Mouse (Mus musculus): ENCODE data around the gene Cpm. TPM values are rescaled to one million over a fixed set of nuclear protein-coding genes. Genes with fewer than 3 reads are reported as not detected.

Gene Cpm
- polyA plus RNA-seq, 1 experiment from 2014 or later: 5.0 TPM

DNA sequence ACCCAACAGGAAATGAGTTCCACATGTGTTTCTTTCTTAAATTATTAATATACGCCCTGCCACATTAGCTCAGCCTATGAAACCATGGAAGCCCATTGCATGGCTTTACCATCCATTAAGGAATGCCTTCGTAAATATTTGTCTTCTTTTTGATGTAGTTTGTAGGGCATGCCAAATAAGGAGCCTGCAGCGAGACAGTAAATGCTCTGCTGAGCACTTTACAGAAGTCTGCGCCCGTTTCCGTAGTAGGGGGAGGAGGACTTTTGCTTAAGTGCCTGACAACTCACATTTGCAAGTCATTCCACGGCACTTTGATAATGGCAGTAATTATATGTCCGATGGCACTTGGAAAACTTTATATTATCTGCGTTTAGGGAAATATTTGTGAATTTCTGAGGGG is 37.5 kb upstream of the Cpm start:
- H3K9me3 ChIP-seq (ENCODE audit: control insufficient read depth, low read length): no peaks in the 10 kb centered on the region
- DNase-seq (ENCODE audit: low spot score) (no peak), ATAC-seq (replicated peaks; ENCODE audit: low FRiP score) (no peak)
- no peak overlapping the region for H3K4me3 ChIP-seq (ENCODE audit: low read depth, low read length)
- H3K27me3 ChIP-seq (ENCODE audit: control insufficient read depth, insufficient read depth, low read length): no peaks in the 10 kb centered on the region
- no peak overlapping the region for H3K27ac ChIP-seq (ENCODE audit: low read depth, low read length)
- no peak overlapping the region for H3K9ac ChIP-seq (ENCODE audit: low read length)
- no peaks in the 10 kb centered on the region for H3K36me3 ChIP-seq (ENCODE audit: control insufficient read depth, insufficient read depth, low read length)
- H3K4me2 ChIP-seq (ENCODE audit: low read depth, low read length, severe bottlenecking): no peak overlapping the region
- no peaks in the 10 kb centered on the region for H3K4me1 ChIP-seq (replicated peaks; ENCODE audit: control insufficient read depth, insufficient read depth, low read length)
- WGBS: 78% methylated on average over 9 of the region's 9 CpGs

DNA sequence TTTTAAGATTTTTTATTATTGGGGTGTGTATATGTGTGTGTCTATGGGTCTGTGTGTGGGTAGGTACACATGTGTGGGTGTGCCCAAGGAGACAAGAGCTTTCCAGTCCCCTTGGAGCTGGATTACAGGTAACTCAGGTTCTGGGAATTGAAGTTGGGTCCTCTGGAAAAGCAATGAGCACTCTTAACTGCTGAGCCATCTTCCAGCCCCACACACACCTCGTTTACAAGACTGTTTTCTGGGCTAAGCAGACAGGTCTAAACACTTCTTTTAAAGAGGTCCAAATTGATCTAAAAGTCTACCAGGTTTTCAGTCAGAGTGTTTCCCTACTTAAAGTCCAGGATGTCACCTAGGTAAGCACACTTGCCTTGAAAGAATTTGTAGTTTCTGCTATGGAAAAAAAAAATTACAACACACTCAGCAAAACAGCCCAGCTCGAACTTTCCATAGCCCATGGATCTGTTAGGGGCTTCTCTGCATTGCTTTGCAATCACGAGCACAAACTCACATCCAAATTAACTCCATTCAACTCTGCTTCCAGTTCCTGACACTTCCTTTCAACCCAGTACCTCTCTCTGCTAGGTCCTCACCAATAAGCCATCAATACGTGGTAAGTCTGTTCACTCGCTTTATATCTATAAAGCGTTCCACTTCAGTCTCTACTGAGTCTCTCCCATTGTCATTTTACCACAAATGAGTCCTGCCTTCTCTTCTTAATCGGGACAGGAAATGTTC is 36.8 kb upstream of the Cpm start:
- no peak overlapping the region for H3K4me3 ChIP-seq (ENCODE audit: low read depth, low read length)
- no peak overlapping the region for H3K9ac ChIP-seq (ENCODE audit: low read length)
- 79% methylated on average over 7 of the region's 7 CpGs for whole genome bisulfite sequencing
- H3K36me3 ChIP-seq (ENCODE audit: control insufficient read depth, insufficient read depth, low read length): no peaks in the 10 kb centered on the region
- no peaks in the 10 kb centered on the region for H3K4me1 ChIP-seq (replicated peaks; ENCODE audit: control insufficient read depth, insufficient read depth, low read length)
- ATAC-seq (replicated peaks; ENCODE audit: low FRiP score): no peak
- H3K9me3 ChIP-seq (ENCODE audit: control insufficient read depth, low read length): no peaks in the 10 kb centered on the region
- no peak for DNase-seq (ENCODE audit: low spot score)
- H3K4me2 ChIP-seq (ENCODE audit: low read depth, low read length, severe bottlenecking): no peak overlapping the region
- no peak overlapping the region for H3K27ac ChIP-seq (ENCODE audit: low read depth, low read length)
- H3K27me3 ChIP-seq (ENCODE audit: control insufficient read depth, insufficient read depth, low read length): no peaks in the 10 kb centered on the region

DNA sequence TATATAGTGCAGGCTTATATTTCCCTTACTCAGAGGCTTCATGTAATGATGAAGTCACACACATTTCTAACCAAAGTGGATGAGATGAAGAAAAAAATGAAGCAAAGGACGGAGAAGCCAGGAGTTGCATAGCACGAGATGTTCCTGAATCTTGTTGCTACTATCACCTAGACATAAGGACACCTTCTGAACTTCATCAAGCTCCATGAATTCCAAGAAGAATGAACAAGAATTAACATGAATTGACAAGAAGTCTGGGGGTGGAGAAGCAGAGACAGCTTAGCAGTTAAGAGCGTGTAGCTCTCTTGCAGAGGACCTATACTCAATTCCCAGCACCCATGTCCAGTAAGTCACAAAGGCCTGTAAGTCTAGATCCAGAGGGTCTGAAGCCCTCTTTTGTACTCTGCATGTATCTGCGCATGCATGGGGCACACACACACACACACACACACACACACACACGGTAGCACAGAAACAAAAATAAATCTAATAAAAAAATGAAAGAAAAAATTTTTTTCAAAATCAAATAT is 36.2 kb upstream of the Cpm start:
- no peaks in the 10 kb centered on the region for H3K4me1 ChIP-seq (replicated peaks; ENCODE audit: control insufficient read depth, insufficient read depth, low read length)
- no peak overlapping the region for H3K4me2 ChIP-seq (ENCODE audit: low read depth, low read length, severe bottlenecking)
- WGBS: 95% methylated on average over 5 of the region's 5 CpGs
- ATAC-seq (replicated peaks; ENCODE audit: low FRiP score): no peak
- no peaks in the 10 kb centered on the region for H3K27me3 ChIP-seq (ENCODE audit: control insufficient read depth, insufficient read depth, low read length)
- no peaks in the 10 kb centered on the region for H3K9me3 ChIP-seq (ENCODE audit: control insufficient read depth, low read length)
- no peak overlapping the region for H3K4me3 ChIP-seq (ENCODE audit: low read depth, low read length)
- no peak for DNase-seq (ENCODE audit: low spot score)
- H3K27ac ChIP-seq (ENCODE audit: low read depth, low read length): no peak overlapping the region
- no peak overlapping the region for H3K9ac ChIP-seq (ENCODE audit: low read length)
- H3K36me3 ChIP-seq (ENCODE audit: control insufficient read depth, insufficient read depth, low read length): no peaks in the 10 kb centered on the region

GRCm38 (mm10) chr10:117593857-117594256 is 35.4 kb upstream of the Cpm start:
- Histone ChIP-seq H3K27me3 (ENCODE audit: control insufficient read depth, insufficient read depth, low read length) (no peaks in the 10 kb centered on the region), H3K9ac (ENCODE audit: low read length) (no peak overlapping the region), H3K4me3 (ENCODE audit: low read depth, low read length) (no peak overlapping the region), H3K4me2 (ENCODE audit: low read depth, low read length, severe bottlenecking) (no peak overlapping the region), H3K27ac (ENCODE audit: low read depth, low read length) (no peak overlapping the region), H3K36me3 (ENCODE audit: control insufficient read depth, insufficient read depth, low read length) (no peaks in the 10 kb centered on the region), H3K4me1 (replicated peaks; ENCODE audit: control insufficient read depth, insufficient read depth, low read length) (no peaks in the 10 kb centered on the region), H3K9me3 (ENCODE audit: control insufficient read depth, low read length) (no peaks in the 10 kb centered on the region)
- WGBS: 92% methylated on average over 13 of the region's 13 CpGs
- DNase-seq (ENCODE audit: low spot score) (no peak), ATAC-seq (replicated peaks; ENCODE audit: low FRiP score) (no peak)

DNA sequence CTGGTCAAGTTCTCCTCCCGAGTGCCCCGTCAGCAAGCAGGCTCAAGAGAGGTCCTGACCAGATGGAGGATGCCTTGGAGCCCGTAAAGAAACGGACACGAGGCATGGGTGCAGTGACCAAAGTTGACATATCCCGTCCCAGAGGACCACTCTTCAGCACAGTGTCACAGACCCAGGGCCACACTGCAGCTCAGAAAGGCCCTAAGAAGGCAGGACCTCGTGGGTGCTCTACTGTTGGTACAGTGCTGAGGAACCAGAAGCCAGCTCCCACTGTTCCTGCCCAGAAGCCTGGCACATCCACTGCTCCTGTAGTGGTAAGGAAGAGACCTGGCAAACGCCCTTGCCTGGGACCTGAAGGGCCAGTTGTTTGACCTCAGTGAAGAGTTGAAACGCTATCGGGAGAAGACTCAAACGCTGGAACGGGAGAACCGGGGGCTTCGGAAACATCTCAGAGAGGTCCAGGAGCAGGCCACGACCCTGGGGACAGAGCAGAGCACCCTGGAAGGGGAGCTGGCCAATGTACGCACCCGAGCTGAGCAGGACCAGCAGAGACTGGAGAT is 34.9 kb upstream of the Cpm start:
- WGBS: 87% methylated on average over 17 of the region's 17 CpGs

GRCm38 (mm10) chr10:117594913-117595312 is 34.4 kb upstream of the Cpm start:
- no peaks in the 10 kb centered on the region for H3K36me3 ChIP-seq (ENCODE audit: control insufficient read depth, insufficient read depth, low read length)
- no peak overlapping the region for H3K4me3 ChIP-seq (ENCODE audit: low read depth, low read length)
- no peak for ATAC-seq (replicated peaks; ENCODE audit: low FRiP score)
- H3K4me1 ChIP-seq (replicated peaks; ENCODE audit: control insufficient read depth, insufficient read depth, low read length): no peaks in the 10 kb centered on the region
- H3K9ac ChIP-seq (ENCODE audit: low read length): no peak overlapping the region
- no peak overlapping the region for H3K27ac ChIP-seq (ENCODE audit: low read depth, low read length)
- WGBS: 95% methylated on average over 13 of the region's 13 CpGs
- H3K4me2 ChIP-seq (ENCODE audit: low read depth, low read length, severe bottlenecking): no peak overlapping the region
- H3K9me3 ChIP-seq (ENCODE audit: control insufficient read depth, low read length): no peaks in the 10 kb centered on the region
- no peaks in the 10 kb centered on the region for H3K27me3 ChIP-seq (ENCODE audit: control insufficient read depth, insufficient read depth, low read length)
- DNase-seq (ENCODE audit: low spot score): no peak

More for the DNA sequence above, 34.9 kb upstream of the Cpm start:
- H3K4me2 ChIP-seq (ENCODE audit: low read depth, low read length, severe bottlenecking): no peak overlapping the region
- no peak overlapping the region for H3K27ac ChIP-seq (ENCODE audit: low read depth, low read length)
- no peak for ATAC-seq (replicated peaks; ENCODE audit: low FRiP score)
- H3K36me3 ChIP-seq (ENCODE audit: control insufficient read depth, insufficient read depth, low read length): no peaks in the 10 kb centered on the region
- H3K4me3 ChIP-seq (ENCODE audit: low read depth, low read length): no peak overlapping the region
- H3K27me3 ChIP-seq (ENCODE audit: control insufficient read depth, insufficient read depth, low read length): no peaks in the 10 kb centered on the region
- no peaks in the 10 kb centered on the region for H3K9me3 ChIP-seq (ENCODE audit: control insufficient read depth, low read length)
- no peak for DNase-seq (ENCODE audit: low spot score)
- no peaks in the 10 kb centered on the region for H3K4me1 ChIP-seq (replicated peaks; ENCODE audit: control insufficient read depth, insufficient read depth, low read length)
- no peak overlapping the region for H3K9ac ChIP-seq (ENCODE audit: low read length)

DNA sequence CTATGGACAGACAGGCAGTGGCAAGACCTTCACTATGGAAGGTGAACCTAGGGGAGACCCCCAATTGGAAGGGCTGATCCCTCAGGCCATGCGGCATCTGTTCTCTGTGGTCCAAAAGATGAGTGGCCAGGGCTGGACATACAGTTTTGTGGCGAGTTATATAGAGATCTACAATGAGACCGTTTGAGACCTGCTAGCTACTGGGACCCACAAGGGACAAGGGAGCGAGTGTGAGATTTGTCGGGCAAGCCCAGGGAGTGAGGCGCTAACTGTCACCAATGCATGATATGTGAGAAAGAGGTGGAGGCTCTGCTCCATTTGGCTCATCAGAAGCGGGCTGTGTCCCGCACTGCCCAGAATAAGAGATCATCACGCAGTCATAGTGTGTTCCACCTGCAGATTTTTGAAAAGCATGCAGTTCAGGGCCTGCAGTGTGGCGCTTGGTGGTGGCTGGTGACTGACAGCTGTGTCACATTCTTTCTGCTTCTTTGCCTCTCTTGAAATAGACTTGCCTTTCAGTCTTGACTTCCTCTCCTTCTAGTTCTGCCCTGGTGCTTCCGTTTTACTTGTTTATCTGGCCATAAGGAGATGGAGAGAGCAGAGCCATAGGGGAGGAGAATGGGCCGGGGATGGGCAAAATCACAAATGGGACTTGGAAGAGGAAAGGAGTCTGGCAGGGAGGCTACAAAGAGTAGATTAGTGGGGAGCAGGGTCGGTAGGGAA is 33.7 kb upstream of the Cpm start:
- Histone ChIP-seq H3K9me3 (ENCODE audit: control insufficient read depth, low read length) (no peaks in the 10 kb centered on the region), H3K27me3 (ENCODE audit: control insufficient read depth, insufficient read depth, low read length) (no peaks in the 10 kb centered on the region), H3K27ac (ENCODE audit: low read depth, low read length) (no peak overlapping the region), H3K9ac (ENCODE audit: low read length) (no peak overlapping the region), H3K4me2 (ENCODE audit: low read depth, low read length, severe bottlenecking) (no peak overlapping the region), H3K4me3 (ENCODE audit: low read depth, low read length) (no peak overlapping the region), H3K36me3 (ENCODE audit: control insufficient read depth, insufficient read depth, low read length) (no peaks in the 10 kb centered on the region), H3K4me1 (replicated peaks; ENCODE audit: control insufficient read depth, insufficient read depth, low read length) (no peaks in the 10 kb centered on the region)
- 82% methylated on average over 13 of the region's 13 CpGs for WGBS
- no peak for ATAC-seq (replicated peaks; ENCODE audit: low FRiP score)
- no peak for DNase-seq (ENCODE audit: low spot score)

- Histone ChIP-seq H3K4me2 (ENCODE audit: low read depth, low read length, severe bottlenecking) (no peak overlapping the region), H3K9me3 (ENCODE audit: control insufficient read depth, low read length) (no peaks in the 10 kb centered on the region), H3K4me1 (replicated peaks; ENCODE audit: control insufficient read depth, insufficient read depth, low read length) (no peaks in the 10 kb centered on the region), H3K27ac (ENCODE audit: low read depth, low read length) (no peak overlapping the region), H3K4me3 (ENCODE audit: low read depth, low read length) (no peak overlapping the region), H3K36me3 (ENCODE audit: control insufficient read depth, insufficient read depth, low read length) (no peaks in the 10 kb centered on the region), H3K27me3 (ENCODE audit: control insufficient read depth, insufficient read depth, low read length) (no peaks in the 10 kb centered on the region), H3K9ac (ENCODE audit: low read length) (no peak overlapping the region)
- ATAC-seq (replicated peaks; ENCODE audit: low FRiP score) (no peak), DNase-seq (ENCODE audit: low spot score) (no peak)
- 85% methylated on average over 9 of the region's 9 CpGs for WGBS
Observed at GRCm38 (mm10) chr10:117596165-117596735, 33.0 kb upstream of the Cpm start.
